Mouse (Mus musculus): ENCODE measurements around the gene Trmt2a. TPM values are rescaled to one million over a fixed set of nuclear protein-coding genes. Genes with fewer than 3 reads are reported as not detected.

Gene Trmt2a
- polyA plus RNA-seq, 2 experiments, result 83.6 to 117 TPM

DNA sequence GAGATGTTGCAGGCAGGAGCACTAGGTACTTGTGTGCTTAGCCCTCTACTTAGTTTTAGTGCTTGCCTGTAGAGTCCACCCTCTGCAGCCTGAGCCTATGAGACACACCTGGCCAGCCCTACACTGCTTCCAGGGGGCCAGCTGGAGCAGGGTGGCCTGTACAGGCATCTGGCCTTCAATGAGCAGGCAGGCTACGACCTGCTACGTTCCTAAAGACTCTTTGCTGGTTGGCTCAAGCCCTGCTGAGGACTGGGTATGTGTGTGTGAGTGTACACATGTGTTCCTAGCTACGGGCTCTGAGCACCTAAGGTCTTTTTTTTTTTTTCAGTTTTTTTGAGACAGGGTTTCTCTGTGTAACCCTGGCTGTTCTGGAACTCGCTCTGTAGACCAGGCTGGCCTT is 17.0 kb upstream of the Trmt2a start:
- no peak for ATAC-seq (ENCODE audit: low FRiP score, low read depth)
- Histone ChIP-seq H3K9me3 (ENCODE audit: control insufficient read depth, low read length) (no peaks in the 10 kb centered on the region), H3K4me2 (replicated peaks; ENCODE audit: low read depth, low read length, severe bottlenecking) (no peak overlapping the region), H3K4me3 (replicated peaks; ENCODE audit: low read length) (no peak overlapping the region), H3K36me3 (ENCODE audit: control insufficient read depth, insufficient read depth, low read length) (peaks cover 26% of the 10 kb centered on the region), H3K9ac (ENCODE audit: low read depth, low read length, severe bottlenecking) (no peak overlapping the region), H3K27me3 (ENCODE audit: control insufficient read depth, insufficient read depth, low read length) (no peaks in the 10 kb centered on the region), H3K27ac (replicated peaks; ENCODE audit: low read depth, low read length) (no peak overlapping the region), H3K4me1 (ENCODE audit: control insufficient read depth, insufficient read depth, low read length) (peaks cover 23% of the 10 kb centered on the region)
- 64% methylated on average over 4 of the region's 4 CpGs for WGBS
- no peak for DNase-seq (ENCODE audit: low spot score)
- no peak for TF ChIP-seq POLR2A (IDR thresholded peaks at IDR 0.05; ENCODE audit: borderline replicate concordance, extremely low read depth, insufficient read depth, insufficient read length)

DNA sequence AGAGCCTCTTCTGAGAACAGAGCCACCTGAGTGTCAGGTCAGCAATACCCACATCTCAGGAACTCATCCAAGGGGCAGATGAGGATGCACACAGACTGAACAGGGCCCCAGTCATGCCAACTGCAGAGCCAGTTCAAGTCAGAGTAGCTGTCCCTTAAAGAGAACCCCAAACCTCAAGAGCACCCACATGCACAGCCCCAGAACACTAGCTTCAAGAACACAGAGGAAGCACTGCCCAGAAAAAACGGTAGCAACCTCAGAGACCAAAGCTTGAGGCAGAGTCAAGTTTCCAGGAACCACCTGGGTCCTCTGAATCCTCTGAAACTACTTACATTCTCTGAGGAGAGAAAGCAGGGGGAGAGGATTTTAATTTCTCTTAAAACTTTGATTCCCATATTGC is 15.0 kb upstream of the Trmt2a start:
- peaks cover 15% of the 10 kb centered on the region for H3K36me3 ChIP-seq (ENCODE audit: control insufficient read depth, insufficient read depth, low read length)
- no peaks in the 10 kb centered on the region for H3K9me3 ChIP-seq (ENCODE audit: control insufficient read depth, low read length)
- ATAC-seq (ENCODE audit: low FRiP score, low read depth), result no peak
- H3K4me3 ChIP-seq (replicated peaks; ENCODE audit: low read length), result no peak overlapping the region
- 32% methylated on average over 1 of the region's 1 CpGs for WGBS
- no peak for DNase-seq (ENCODE audit: low spot score)
- H3K4me2 ChIP-seq (replicated peaks; ENCODE audit: low read depth, low read length, severe bottlenecking), result peak overlapping the region; percentile 77
- no peak overlapping the region for H3K9ac ChIP-seq (ENCODE audit: low read depth, low read length, severe bottlenecking)
- no peak overlapping the region for H3K27ac ChIP-seq (replicated peaks; ENCODE audit: low read depth, low read length)
- H3K4me1 ChIP-seq (ENCODE audit: control insufficient read depth, insufficient read depth, low read length), result peaks cover 23% of the 10 kb centered on the region
- TF ChIP-seq POLR2A (IDR thresholded peaks at IDR 0.05; ENCODE audit: borderline replicate concordance, extremely low read depth, insufficient read depth, insufficient read length), result no peak
- no peaks in the 10 kb centered on the region for H3K27me3 ChIP-seq (ENCODE audit: control insufficient read depth, insufficient read depth, low read length)

DNA sequence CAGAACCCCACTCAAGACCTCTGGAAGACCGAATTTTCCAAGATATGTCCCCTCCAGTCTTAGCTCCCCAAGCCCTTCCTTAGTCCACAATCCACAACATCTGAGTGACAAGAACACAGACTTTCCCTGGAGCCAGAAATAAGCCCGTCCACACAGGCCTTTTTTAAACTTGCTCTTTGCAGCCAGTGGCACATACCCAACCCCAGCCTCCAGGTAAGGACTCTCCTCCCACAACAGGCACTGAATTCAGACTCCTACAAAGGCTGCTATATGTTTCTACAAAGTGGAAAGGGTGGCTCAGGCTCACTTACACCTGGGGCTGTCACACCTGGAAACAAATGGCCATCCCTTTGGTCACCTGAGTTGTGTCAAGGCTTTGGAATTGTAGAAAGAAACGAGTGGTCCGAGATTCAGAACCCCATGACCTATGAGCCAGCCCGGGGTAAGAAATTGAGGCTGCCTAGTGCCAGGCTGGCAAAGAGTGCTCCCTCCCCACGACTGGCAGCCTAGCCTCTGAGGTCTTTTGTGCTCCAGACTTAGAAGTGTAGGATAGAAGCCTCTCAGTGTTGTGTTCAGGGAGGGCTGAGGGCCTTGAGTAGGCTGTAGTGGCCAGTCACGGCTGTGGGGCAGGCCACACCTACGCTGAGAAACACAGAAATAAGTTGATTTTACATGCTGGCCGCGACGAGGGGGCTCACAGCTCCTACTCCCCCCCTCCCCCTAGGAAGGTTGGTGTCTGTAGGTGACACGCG is 14.4 kb upstream of the Trmt2a start:
- WGBS, result 20% methylated on average over 13 of the region's 13 CpGs
- H3K36me3 ChIP-seq (ENCODE audit: control insufficient read depth, insufficient read depth, low read length), result peaks cover 15% of the 10 kb centered on the region
- no peak for ATAC-seq (ENCODE audit: low FRiP score, low read depth)
- no peaks in the 10 kb centered on the region for H3K27me3 ChIP-seq (ENCODE audit: control insufficient read depth, insufficient read depth, low read length)
- no peak for TF ChIP-seq POLR2A (IDR thresholded peaks at IDR 0.05; ENCODE audit: borderline replicate concordance, extremely low read depth, insufficient read depth, insufficient read length)
- peak overlapping the region; percentile 71 for H3K27ac ChIP-seq (replicated peaks; ENCODE audit: low read depth, low read length)
- no peaks in the 10 kb centered on the region for H3K9me3 ChIP-seq (ENCODE audit: control insufficient read depth, low read length)
- peak overlapping the region; percentile 77 for H3K4me2 ChIP-seq (replicated peaks; ENCODE audit: low read depth, low read length, severe bottlenecking)
- H3K4me3 ChIP-seq (replicated peaks; ENCODE audit: low read length), result peak overlapping the region; percentile 83
- no peak for DNase-seq (ENCODE audit: low spot score)
- peak overlapping the region; percentile 86 for H3K9ac ChIP-seq (ENCODE audit: low read depth, low read length, severe bottlenecking)
- H3K4me1 ChIP-seq (ENCODE audit: control insufficient read depth, insufficient read depth, low read length), result peaks cover 23% of the 10 kb centered on the region

DNA sequence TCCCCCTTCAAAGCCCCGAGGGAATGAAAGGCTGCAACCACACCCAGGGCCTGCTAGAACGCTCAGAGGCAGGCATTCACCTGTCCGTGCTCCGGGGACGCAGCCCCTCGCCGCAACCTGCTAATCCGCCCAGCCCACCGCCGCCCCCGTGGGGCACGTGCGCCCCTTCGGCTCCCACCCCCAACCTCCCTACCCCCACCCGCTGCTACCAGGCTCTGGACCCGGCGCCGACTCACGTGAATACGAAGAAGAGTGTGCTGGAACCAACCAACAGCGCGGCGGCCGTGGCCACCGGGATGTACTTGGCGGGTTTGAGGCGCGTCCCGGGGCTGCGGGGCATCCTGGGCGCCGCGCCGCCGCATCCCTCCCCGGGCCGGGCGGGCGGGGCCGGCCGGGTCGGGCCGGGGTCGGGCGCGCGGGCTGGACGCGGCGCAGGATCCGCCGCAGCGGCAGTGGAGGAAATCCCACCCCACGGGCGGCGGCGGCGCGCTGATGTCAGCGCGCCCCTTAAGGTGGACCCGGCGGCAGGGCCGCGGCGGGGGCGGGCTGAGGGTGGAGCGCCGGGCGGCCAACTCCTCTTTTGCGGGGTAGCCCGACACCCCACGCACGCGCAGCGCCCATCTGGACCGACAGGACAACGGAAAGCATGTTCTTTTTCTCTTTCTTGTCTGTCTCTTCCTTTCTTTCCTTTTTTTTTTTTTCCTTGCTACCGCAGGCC is 13.6 kb upstream of the Trmt2a start, which contains the start of gene Zdhhc8:
Gene Zdhhc8 (minus strand): TSS at position 466 of the 718 bp plus-strand sequence.
- under 1% methylated on average over 46 of the region's 79 CpGs for WGBS

DNA sequence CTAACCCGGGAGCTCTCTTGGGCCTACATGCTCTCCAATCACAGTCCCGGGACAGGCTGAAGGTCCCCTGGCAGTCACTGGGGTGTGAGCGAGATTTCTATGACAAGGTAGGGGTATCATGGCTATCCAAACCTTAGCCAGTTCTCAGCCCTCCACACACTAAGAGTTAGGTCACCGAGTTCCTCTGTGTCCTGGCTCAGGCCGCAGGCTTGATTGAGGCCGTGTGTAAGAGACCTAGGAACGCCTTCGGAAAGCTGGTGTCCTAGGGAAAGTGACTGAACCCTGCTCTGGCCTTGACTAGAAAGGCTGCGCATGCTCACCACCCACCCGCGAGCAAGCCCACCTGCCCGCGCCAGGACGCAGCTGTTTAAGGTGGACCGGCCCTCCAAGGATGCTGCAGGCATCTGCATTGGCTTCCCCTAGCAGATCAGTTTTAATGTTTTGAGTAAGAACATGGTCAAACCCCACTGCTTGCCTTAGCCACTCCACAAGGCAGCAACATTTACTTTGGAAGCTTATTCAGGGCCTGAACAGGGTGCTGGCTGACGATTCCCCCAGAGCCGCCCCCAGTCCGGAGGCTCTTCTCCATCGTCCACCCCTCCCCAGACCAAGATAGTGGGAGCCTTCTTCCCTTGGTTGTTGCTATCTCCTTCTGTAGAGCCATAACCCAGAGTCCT is 13.0 kb upstream of the Trmt2a start:
- 4% methylated on average over 19 of the region's 19 CpGs for WGBS
- TF ChIP-seq POLR2A (IDR thresholded peaks at IDR 0.05; ENCODE audit: borderline replicate concordance, extremely low read depth, insufficient read depth, insufficient read length), result no peak
- ATAC-seq (ENCODE audit: low FRiP score, low read depth), result peak; percentile 76

More for the DNA sequence above, 13.6 kb upstream of the Trmt2a start, which contains the start of gene Zdhhc8:
- H3K4me1 ChIP-seq (ENCODE audit: control insufficient read depth, insufficient read depth, low read length), result peaks cover 19% of the 10 kb centered on the region
- H3K36me3 ChIP-seq (ENCODE audit: control insufficient read depth, insufficient read depth, low read length), result peaks cover 20% of the 10 kb centered on the region
- TF ChIP-seq POLR2A (IDR thresholded peaks at IDR 0.05; ENCODE audit: borderline replicate concordance, extremely low read depth, insufficient read depth, insufficient read length), result no peak
- ATAC-seq (ENCODE audit: low FRiP score, low read depth), result peak; percentile 88
- peak within 1 kb of the TSS; percentile 86 for H3K9ac ChIP-seq (ENCODE audit: low read depth, low read length, severe bottlenecking)
- H3K4me3 ChIP-seq (replicated peaks; ENCODE audit: low read length), result peak within 1 kb of the TSS; percentile 83
- peak within 1 kb of the TSS; percentile 71 for H3K27ac ChIP-seq (replicated peaks; ENCODE audit: low read depth, low read length)
- H3K27me3 ChIP-seq (ENCODE audit: control insufficient read depth, insufficient read depth, low read length), result no peaks in the 10 kb centered on the region
- DNase-seq (ENCODE audit: low spot score), result peak; percentile 85
- peak within 1 kb of the TSS; percentile 77 for H3K4me2 ChIP-seq (replicated peaks; ENCODE audit: low read depth, low read length, severe bottlenecking)
- no peaks in the 10 kb centered on the region for H3K9me3 ChIP-seq (ENCODE audit: control insufficient read depth, low read length)

More for the DNA sequence above, 13.0 kb upstream of the Trmt2a start:
- Histone ChIP-seq H3K27me3 (ENCODE audit: control insufficient read depth, insufficient read depth, low read length) (no peaks in the 10 kb centered on the region), H3K9me3 (ENCODE audit: control insufficient read depth, low read length) (no peaks in the 10 kb centered on the region), H3K4me1 (ENCODE audit: control insufficient read depth, insufficient read depth, low read length) (peaks cover 13% of the 10 kb centered on the region; the same call in 1 of the 2 replicates), H3K4me3 (replicated peaks; ENCODE audit: low read length) (peak overlapping the region; percentile 83), H3K27ac (replicated peaks; ENCODE audit: low read depth, low read length) (peak overlapping the region; percentile 71), H3K4me2 (replicated peaks; ENCODE audit: low read depth, low read length, severe bottlenecking) (peak overlapping the region; percentile 77), H3K9ac (ENCODE audit: low read depth, low read length, severe bottlenecking) (peak overlapping the region; percentile 86), H3K36me3 (ENCODE audit: control insufficient read depth, insufficient read depth, low read length) (peaks cover 27% of the 10 kb centered on the region)
- DNase-seq (ENCODE audit: low spot score), result peak; percentile 68
